Mouse (Mus musculus) liver, embryonic 13.5 days (tissue): ENCODE results near the gene Camk2d. TPM values are rescaled to one million over a fixed set of nuclear protein-coding genes. Genes with fewer than 3 reads are reported as not detected.

Source experiments
- ATAC-seq: fragments of 200-750 bp; cut with Nextera tagmentation; 2 replicates; pipeline ENCODE4 v1.8.0; 2017; ENCODE audit warnings: low read depth, mild to moderate bottlenecking, moderate number of reproducible peaks, moderate library complexity
- DNase-seq: peaks from one replicate; pipeline ENCODE4 v3.0.0; 2022
- H3K27ac ChIP-seq: fragments of 300-500 bp; sonication (generic); 2 replicates; pipeline ENCODE4 v1.5.1; 2015; ENCODE audit warnings: moderate library complexity, mild to moderate bottlenecking, inconsistent platforms
- H3K27me3 ChIP-seq: fragments of 300-500 bp; sonication (generic); 2 replicates; pipeline ENCODE4 v1.6.1; 2015; ENCODE audit warnings: mild to moderate bottlenecking, inconsistent platforms
- H3K36me3 ChIP-seq: fragments of 300-500 bp; sonication (generic); 2 replicates; pipeline ENCODE4 v1.6.1; 2015; ENCODE audit warnings: mild to moderate bottlenecking, inconsistent platforms
- H3K4me1 ChIP-seq: fragments of 300-500 bp; sonication (generic); replicated peaks from 2 replicates; pipeline ENCODE4 v1.6.1; 2015; ENCODE audit warnings: inconsistent platforms
- H3K4me2 ChIP-seq: fragments of 300-500 bp; sonication (generic); 2 replicates; pipeline ENCODE4 v1.6.1; 2015; ENCODE audit warnings: inconsistent platforms, mild to moderate bottlenecking, moderate library complexity
- H3K4me3 ChIP-seq: fragments of 300-500 bp; sonication (generic); replicated peaks from 2 replicates; pipeline ENCODE4 v1.5.1; 2015; ENCODE audit warnings: mild to moderate bottlenecking, inconsistent platforms
- H3K9ac ChIP-seq: fragments of 300-500 bp; sonication (generic); 2 replicates; pipeline ENCODE4 v1.6.1; 2015; ENCODE audit warnings: mild to moderate bottlenecking, inconsistent platforms
- H3K9me3 ChIP-seq: fragments of 300-500 bp; sonication (generic); replicated peaks from 2 replicates; pipeline ENCODE4 v1.6.1; 2016; ENCODE audit warnings: inconsistent platforms
- WGBS: fragments of 180-500 bp; shearing (Covaris S2); methylation state at CpG from one replicate; pipeline ENCODE4 v1.1.7; 2015; ENCODE audit not compliant: insufficient replicate concordance; 5-methylcytosine and 5-hydroxymethylcytosine counted together
- polyA plus RNA-seq: library from polyadenylated mRNA; unstranded; fragments of >200 nt; fragmentation: Nextera tagmentation; extraction: Ambion mirVana; gene quantifications from 2 replicates; pipeline ENCODE4 v1.2.1, GENCODE M21; 2015

Gene Camk2d
- polyA plus RNA-seq, 1 experiment from 2014 or later = 2.9 TPM

GRCm38 (mm10) chr3:126612748-126613509 lies 16.8 kb downstream of the Camk2d start:
- WGBS = 45% methylated on average over 4 of the region's 4 CpGs
- Histone ChIP-seq H3K9ac (no peak overlapping the region), H3K4me2 (no peak overlapping the region), H3K4me1 (0 out of 2 replicates have a peak, but pooled peaks cover 12% of the 10 kb centered on the region), H3K36me3 (no peaks in the 10 kb centered on the region), H3K27me3 (peaks cover 9% of the 10 kb centered on the region; the same call in 1 of the 2 replicates), H3K4me3 (no peak overlapping the region), H3K9me3 (no peaks in the 10 kb centered on the region), H3K27ac (no peak overlapping the region)
- DNase-seq = no peak
- ATAC-seq = no peak

- Histone ChIP-seq H3K27me3 (peaks cover 9% of the 10 kb centered on the region; the same call in 1 of the 2 replicates), H3K4me2 (no peak overlapping the region), H3K4me1 (0 out of 2 replicates have a peak, but pooled peaks cover 12% of the 10 kb centered on the region), H3K4me3 (no peak overlapping the region), H3K9ac (no peak overlapping the region), H3K27ac (no peak overlapping the region), H3K9me3 (no peaks in the 10 kb centered on the region), H3K36me3 (no peaks in the 10 kb centered on the region)
- no peak for DNase-seq
- no peak for ATAC-seq
- WGBS = 47% methylated on average over 11 of the region's 11 CpGs
These were observed 17.5 kb downstream of the Camk2d start for GRCm38 (mm10) chr3:126613510-126614128.

GRCm38 (mm10) chr3:126615306-126615705 lies 19.2 kb downstream of the Camk2d start:
- peaks cover 5% of the 10 kb centered on the region; the same call in 1 of the 2 replicates for H3K27me3 ChIP-seq
- no peak overlapping the region for H3K4me2 ChIP-seq
- H3K9ac ChIP-seq = no peak overlapping the region
- H3K36me3 ChIP-seq = no peaks in the 10 kb centered on the region
- H3K4me1 ChIP-seq = 0 out of 2 replicates have a peak, but pooled peaks cover 7% of the 10 kb centered on the region
- no peak for ATAC-seq
- no peak overlapping the region for H3K27ac ChIP-seq
- 69% methylated on average over 6 of the region's 6 CpGs for whole genome bisulfite sequencing
- no peak for DNase-seq
- H3K9me3 ChIP-seq = no peaks in the 10 kb centered on the region; the same call in 1 of the 2 replicates
- H3K4me3 ChIP-seq = no peak overlapping the region

GRCm38 (mm10) chr3:126620152-126620551 lies 24.1 kb downstream of the Camk2d start:
- Histone ChIP-seq H3K27ac (no peak overlapping the region), H3K4me2 (no peak overlapping the region), H3K9me3 (no peaks in the 10 kb centered on the region; the same call in 1 of the 2 replicates), H3K9ac (no peak overlapping the region), H3K36me3 (no peaks in the 10 kb centered on the region), H3K4me1 (no peaks in the 10 kb centered on the region), H3K27me3 (no peaks in the 10 kb centered on the region), H3K4me3 (no peak overlapping the region)
- ATAC-seq (no peak), DNase-seq (no peak)
- WGBS = 61% methylated on average over 6 of the region's 6 CpGs

- no peaks in the 10 kb centered on the region for H3K27me3 ChIP-seq
- ATAC-seq = no peak
- no peak overlapping the region for H3K9ac ChIP-seq
- no peak overlapping the region for H3K4me2 ChIP-seq
- no peak overlapping the region for H3K27ac ChIP-seq
- no peaks in the 10 kb centered on the region for H3K4me1 ChIP-seq
- no peaks in the 10 kb centered on the region; the same call in 1 of the 2 replicates for H3K9me3 ChIP-seq
- WGBS = 54% methylated on average over 2 of the region's 2 CpGs
- DNase-seq = no peak
- H3K4me3 ChIP-seq = no peak overlapping the region
- H3K36me3 ChIP-seq = no peaks in the 10 kb centered on the region
These were observed 26.4 kb downstream of the Camk2d start for GRCm38 (mm10) chr3:126622509-126622908.

GRCm38 (mm10) chr3:126624994-126625763 lies 29.1 kb downstream of the Camk2d start:
- no peak for DNase-seq
- Histone ChIP-seq H3K9me3 (no peaks in the 10 kb centered on the region), H3K36me3 (no peaks in the 10 kb centered on the region), H3K4me1 (0 out of 2 replicates have a peak, but pooled peaks cover under 1% of the 10 kb centered on the region), H3K27me3 (no peaks in the 10 kb centered on the region), H3K9ac (no peak overlapping the region), H3K27ac (no peak overlapping the region), H3K4me2 (no peak overlapping the region), H3K4me3 (no peak overlapping the region)
- no peak for ATAC-seq
- 38% methylated on average over 11 of the region's 11 CpGs for WGBS

GRCm38 (mm10) chr3:126625764-126626040 lies 29.6 kb downstream of the Camk2d start:
- DNase-seq (no peak), ATAC-seq (no peak)
- Histone ChIP-seq H3K9me3 (no peaks in the 10 kb centered on the region), H3K9ac (no peak overlapping the region), H3K27ac (no peak overlapping the region), H3K4me2 (no peak overlapping the region), H3K36me3 (no peaks in the 10 kb centered on the region), H3K27me3 (no peaks in the 10 kb centered on the region), H3K4me3 (no peak overlapping the region), H3K4me1 (0 out of 2 replicates have a peak, but pooled peaks cover 5% of the 10 kb centered on the region)
- 57% methylated on average over 8 of the region's 8 CpGs for WGBS

GRCm38 (mm10) chr3:126627968-126628367 lies 31.9 kb downstream of the Camk2d start:
- no peak for ATAC-seq
- Histone ChIP-seq H3K9ac (no peak overlapping the region), H3K4me1 (0 out of 2 replicates have a peak, but pooled peaks cover 5% of the 10 kb centered on the region), H3K27ac (no peak overlapping the region), H3K36me3 (no peaks in the 10 kb centered on the region), H3K4me3 (no peak overlapping the region), H3K4me2 (no peak overlapping the region), H3K9me3 (no peaks in the 10 kb centered on the region), H3K27me3 (no peaks in the 10 kb centered on the region)
- no peak for DNase-seq
- 68% methylated on average over 4 of the region's 4 CpGs for WGBS

- Histone ChIP-seq H3K36me3 (no peaks in the 10 kb centered on the region), H3K4me3 (no peak overlapping the region), H3K9me3 (no peaks in the 10 kb centered on the region), H3K4me1 (0 out of 2 replicates have a peak, but pooled peaks cover 5% of the 10 kb centered on the region), H3K27me3 (no peaks in the 10 kb centered on the region), H3K27ac (no peak overlapping the region), H3K4me2 (no peak overlapping the region), H3K9ac (no peak overlapping the region)
- no peak for ATAC-seq
- WGBS = 35% methylated on average over 3 of the region's 3 CpGs
- DNase-seq = no peak
These were observed 32.3 kb downstream of the Camk2d start for GRCm38 (mm10) chr3:126628380-126628779.

- Histone ChIP-seq H3K27ac (no peak overlapping the region), H3K9ac (no peak overlapping the region), H3K4me1 (0 out of 2 replicates have a peak, but pooled peaks cover 5% of the 10 kb centered on the region), H3K9me3 (no peaks in the 10 kb centered on the region), H3K4me2 (no peak overlapping the region), H3K4me3 (no peak overlapping the region), H3K36me3 (no peaks in the 10 kb centered on the region), H3K27me3 (no peaks in the 10 kb centered on the region)
- ATAC-seq = no peak
- no peak for DNase-seq
- WGBS = 71% methylated on average over 2 of the region's 2 CpGs
These were observed 32.9 kb downstream of the Camk2d start for GRCm38 (mm10) chr3:126629040-126629439.
